Mouse (Mus musculus): Measurements from ENCODE around the gene Snd1. TPM values are rescaled to one million over a fixed set of nuclear protein-coding genes. Genes with fewer than 3 reads are reported as not detected.

Gene Snd1
- polyA plus RNA-seq, 1 experiment from 2014 or later = 69.2 TPM

- no peak for DNase-seq (ENCODE audit: low spot score)
Measured at GRCm38 (mm10) chr6:28697214-28697613, 222.3 kb downstream of the Snd1 start.

GRCm38 (mm10) chr6:28704612-28705011 is 229.7 kb downstream of the Snd1 start:
- DNase-seq (ENCODE audit: low spot score) = no peak

GRCm38 (mm10) chr6:28705384-28706107 is 230.6 kb downstream of the Snd1 start:
- no peak for DNase-seq (ENCODE audit: low spot score)

- DNase-seq (ENCODE audit: low spot score) = no peak
Measured at GRCm38 (mm10) chr6:28706108-28706975, 231.4 kb downstream of the Snd1 start.

- DNase-seq (ENCODE audit: low spot score) = peak; percentile 11
Measured at GRCm38 (mm10) chr6:28706976-28707592, 232.1 kb downstream of the Snd1 start.

GRCm38 (mm10) chr6:28710035-28710434 is 235.1 kb downstream of the Snd1 start:
- no peak for DNase-seq (ENCODE audit: low spot score)

GRCm38 (mm10) chr6:28717203-28717844 is 242.4 kb downstream of the Snd1 start:
- peak; percentile 78 for DNase-seq (ENCODE audit: low spot score)

- no peak for DNase-seq (ENCODE audit: low spot score)
Measured at GRCm38 (mm10) chr6:28717845-28718237, 242.9 kb downstream of the Snd1 start.

- DNase-seq (ENCODE audit: low spot score) = no peak
Measured at GRCm38 (mm10) chr6:28720391-28721171, 245.6 kb downstream of the Snd1 start.

- no peak for DNase-seq (ENCODE audit: low spot score)
Measured at GRCm38 (mm10) chr6:28723059-28723458, 248.1 kb downstream of the Snd1 start.

GRCm38 (mm10) chr6:28724776-28725175 is 249.8 kb downstream of the Snd1 start:
- no peak for DNase-seq (ENCODE audit: low spot score)

GRCm38 (mm10) chr6:28729236-28729635 is 254.3 kb downstream of the Snd1 start:
- no peak for DNase-seq (ENCODE audit: low spot score)

- DNase-seq (ENCODE audit: low spot score) = no peak
Measured at GRCm38 (mm10) chr6:28729649-28730048, 254.7 kb downstream of the Snd1 start.

GRCm38 (mm10) chr6:28731246-28731645 is 256.3 kb downstream of the Snd1 start:
- no peak for DNase-seq (ENCODE audit: low spot score)

GRCm38 (mm10) chr6:28733884-28734647 is 259.1 kb downstream of the Snd1 start:
- no peak for DNase-seq (ENCODE audit: low spot score)

- DNase-seq (ENCODE audit: low spot score) = no peak
Measured at GRCm38 (mm10) chr6:28735116-28735515, 260.2 kb downstream of the Snd1 start.

GRCm38 (mm10) chr6:28736665-28737064 is 261.7 kb downstream of the Snd1 start:
- no peak for DNase-seq (ENCODE audit: low spot score)

GRCm38 (mm10) chr6:28737601-28738000 is 262.7 kb downstream of the Snd1 start:
- DNase-seq (ENCODE audit: low spot score) = no peak

- no peak for DNase-seq (ENCODE audit: low spot score)
Measured at GRCm38 (mm10) chr6:28743586-28743985, 268.6 kb downstream of the Snd1 start.

- no peak for DNase-seq (ENCODE audit: low spot score)
Measured at GRCm38 (mm10) chr6:28745864-28746263, 270.9 kb downstream of the Snd1 start.
